Mouse (Mus musculus) hindbrain, embryonic 11.5 days (tissue): ENCODE results near the gene Calhm5. TPM values are rescaled to one million over a fixed set of nuclear protein-coding genes. Genes with fewer than 3 reads are reported as not detected.

Experiments used
- ATAC-seq: fragments of 200-750 bp; cut with Nextera tagmentation; 2 replicates; pipeline ENCODE4 v1.8.0; 2017; ENCODE audit warnings: mild to moderate bottlenecking, moderate TSS enrichment, moderate library complexity; ENCODE audit not compliant: low FRiP score
- DNase-seq: peaks from one replicate; pipeline ENCODE4 v3.0.0-alpha.2; 2015; ENCODE audit warnings: low spot score
- H3K27ac ChIP-seq: fragments of 300-500 bp; sonication (generic); 2 replicates; pipeline ENCODE4 v1.5.1; 2014; ENCODE audit warnings: mild to moderate bottlenecking, low read depth, low read length
- H3K27me3 ChIP-seq: fragments of 300-500 bp; sonication (generic); 2 replicates; pipeline ENCODE4 v1.6.1; 2014; ENCODE audit warnings: mild to moderate bottlenecking, low read length, moderate library complexity, mixed read lengths; ENCODE audit not compliant: control insufficient read depth, insufficient read depth
- H3K36me3 ChIP-seq: fragments of 300-500 bp; sonication (generic); 2 replicates; pipeline ENCODE4 v1.6.1; 2014; ENCODE audit warnings: mild to moderate bottlenecking, low read length, moderate library complexity, mixed read lengths; ENCODE audit not compliant: control insufficient read depth, insufficient read depth
- H3K4me1 ChIP-seq: fragments of 300-500 bp; sonication (generic); replicated peaks from 2 replicates; pipeline ENCODE4 v1.6.1; 2014; ENCODE audit warnings: low read length, mixed read lengths; ENCODE audit not compliant: control insufficient read depth, insufficient read depth
- H3K4me2 ChIP-seq: fragments of 300-500 bp; sonication (generic); replicated peaks from 2 replicates; pipeline ENCODE4 v1.6.1; 2014; ENCODE audit warnings: mild to moderate bottlenecking, low read depth, low read length
- H3K4me3 ChIP-seq: fragments of 300-500 bp; sonication (generic); 2 replicates; pipeline ENCODE4 v1.5.1; 2014; ENCODE audit warnings: low read depth, low read length
- H3K9ac ChIP-seq: fragments of 300-500 bp; sonication (generic); 2 replicates; pipeline ENCODE4 v1.6.1; 2014; ENCODE audit warnings: low read depth, low read length
- H3K9me3 ChIP-seq: fragments of 300-500 bp; sonication (generic); 2 replicates; pipeline ENCODE4 v1.6.1; 2016; ENCODE audit warnings: low read length; ENCODE audit not compliant: control insufficient read depth
- WGBS: fragments of 180-500 bp; shearing (Covaris S2); extraction: QIAGEN DNeasy Blood & Tissue Kit; methylation state at CpG from one replicate; pipeline ENCODE4 v1.1.7; 2014; 5-methylcytosine and 5-hydroxymethylcytosine counted together
- polyA plus RNA-seq: library from polyadenylated mRNA; unstranded; fragments of >200 nt; fragmentation: Nextera tagmentation; extraction: Ambion mirVana; gene quantifications from 2 replicates; pipeline ENCODE4 v1.2.1, GENCODE M21; 2014

Calhm5 gene
- polyA plus RNA-seq, 1 experiment from 2014 or later = 0.15 TPM

DNA sequence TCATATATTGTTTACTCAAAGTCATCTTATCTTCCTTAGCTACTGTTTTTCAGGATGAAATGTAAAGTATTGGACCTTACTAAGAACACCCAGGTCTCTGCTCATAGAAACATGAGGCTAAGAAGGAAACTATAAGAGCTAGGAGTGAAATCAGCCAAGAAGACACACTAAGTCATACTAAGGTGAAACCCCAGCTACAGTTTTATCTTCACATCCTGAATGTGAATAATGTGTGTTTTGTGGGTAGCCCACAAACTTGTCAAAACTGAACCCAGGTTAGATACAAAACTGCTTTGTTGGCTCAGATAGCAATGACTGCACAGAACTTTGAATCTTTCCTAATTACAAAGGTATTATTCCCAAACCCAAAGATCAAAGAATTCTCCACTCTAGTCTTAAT, 21.5 kb upstream of the Calhm5 start:
- Histone ChIP-seq H3K36me3 (no peaks in the 10 kb centered on the region), H3K27ac (no peak overlapping the region), H3K4me3 (no peak overlapping the region), H3K9me3 (no peaks in the 10 kb centered on the region), H3K4me2 (no peak overlapping the region), H3K4me1 (no peaks in the 10 kb centered on the region), H3K9ac (no peak overlapping the region), H3K27me3 (no peaks in the 10 kb centered on the region)
- ATAC-seq (no peak), DNase-seq (no peak)

DNA sequence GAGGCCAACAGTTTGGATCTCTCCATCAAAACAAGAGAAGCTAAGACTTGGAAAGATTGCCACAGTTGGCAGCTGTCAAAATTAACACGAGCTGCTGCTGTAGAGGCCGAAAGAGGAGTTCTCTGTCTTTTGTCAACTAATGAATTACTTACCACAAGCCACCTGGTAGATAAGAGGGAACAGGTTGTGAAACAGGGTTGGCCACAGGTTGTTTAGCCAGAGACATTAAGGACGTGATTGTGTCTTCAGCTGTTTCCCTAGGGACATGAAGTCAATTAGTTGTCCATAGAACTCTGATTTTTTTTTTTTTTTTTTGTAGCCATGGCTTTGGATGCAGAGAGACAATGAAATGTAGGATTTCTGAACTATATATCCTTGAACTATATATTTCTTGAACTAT, 20.8 kb upstream of the Calhm5 start:
- no peak overlapping the region for H3K27ac ChIP-seq
- no peak for ATAC-seq
- 70% methylated on average over 3 of the region's 3 CpGs for WGBS

GRCm38 (mm10) chr10:34111964-34112738, 15.8 kb upstream of the Calhm5 start:
- ATAC-seq (no peak), DNase-seq (no peak)
- no peaks in the 10 kb centered on the region for H3K36me3 ChIP-seq
- H3K9ac ChIP-seq = no peak overlapping the region
- H3K4me2 ChIP-seq = no peak overlapping the region
- no peaks in the 10 kb centered on the region for H3K4me1 ChIP-seq
- WGBS = 67% methylated on average over 4 of the region's 4 CpGs
- H3K27ac ChIP-seq = no peak overlapping the region
- no peaks in the 10 kb centered on the region for H3K27me3 ChIP-seq
- no peak overlapping the region for H3K4me3 ChIP-seq
- no peaks in the 10 kb centered on the region for H3K9me3 ChIP-seq

More for the DNA sequence above, 20.8 kb upstream of the Calhm5 start:
- H3K4me2 ChIP-seq = no peak overlapping the region
- H3K4me3 ChIP-seq = no peak overlapping the region
- DNase-seq = no peak
- no peaks in the 10 kb centered on the region for H3K9me3 ChIP-seq
- no peak overlapping the region for H3K9ac ChIP-seq
- H3K27me3 ChIP-seq = no peaks in the 10 kb centered on the region
- H3K4me1 ChIP-seq = no peaks in the 10 kb centered on the region
- H3K36me3 ChIP-seq = no peaks in the 10 kb centered on the region

- H3K27ac ChIP-seq = no peak overlapping the region
- no peaks in the 10 kb centered on the region for H3K27me3 ChIP-seq
- H3K4me2 ChIP-seq = no peak overlapping the region
- H3K9me3 ChIP-seq = no peaks in the 10 kb centered on the region
- 84% methylated on average over 13 of the region's 13 CpGs for WGBS
- ATAC-seq = no peak
- no peak overlapping the region for H3K9ac ChIP-seq
- H3K36me3 ChIP-seq = no peaks in the 10 kb centered on the region
- no peak overlapping the region for H3K4me3 ChIP-seq
- DNase-seq = no peak
- no peaks in the 10 kb centered on the region for H3K4me1 ChIP-seq
These were observed 14.6 kb upstream of the Calhm5 start for GRCm38 (mm10) chr10:34110863-34111465.

GRCm38 (mm10) chr10:34095964-34096363, 355 bp downstream of the Calhm5 start:
- DNase-seq = no peak

DNA sequence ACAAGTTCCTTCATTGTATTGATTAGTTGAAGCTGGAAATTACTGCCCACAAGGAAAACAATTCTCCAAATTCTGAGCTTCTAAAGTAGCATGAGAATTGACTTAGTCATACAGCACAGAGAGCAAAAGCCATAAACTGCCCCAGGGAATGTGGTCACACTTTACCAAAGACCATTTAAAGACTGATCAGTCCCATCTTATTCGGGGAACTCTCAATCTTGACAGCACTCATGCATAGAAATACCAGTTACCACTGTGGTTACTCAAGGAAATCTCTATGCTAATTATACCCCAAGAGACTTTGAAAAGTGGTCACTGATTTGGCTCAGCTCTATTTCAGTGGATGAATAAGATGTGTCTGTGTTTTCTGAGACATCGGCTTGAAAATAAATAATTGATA, 1.2 kb downstream of the Calhm5 start:
- no peaks in the 10 kb centered on the region for H3K36me3 ChIP-seq
- no peak overlapping the region for H3K9ac ChIP-seq
- H3K27me3 ChIP-seq = no peaks in the 10 kb centered on the region
- no peak for ATAC-seq
- H3K4me2 ChIP-seq = no peak overlapping the region
- DNase-seq = no peak
- H3K4me3 ChIP-seq = no peak overlapping the region
- 76% methylated on average over 2 of the region's 2 CpGs for WGBS
- no peaks in the 10 kb centered on the region for H3K9me3 ChIP-seq
- H3K4me1 ChIP-seq = no peaks in the 10 kb centered on the region
- H3K27ac ChIP-seq = no peak overlapping the region

More at GRCm38 (mm10) chr10:34095964-34096363, 355 bp downstream of the Calhm5 start:
- Histone ChIP-seq H3K4me2 (no peak overlapping the region; the same call in 1 of the 2 replicates), H3K4me3 (no peak overlapping the region), H3K27ac (no peak overlapping the region), H3K36me3 (no peaks in the 10 kb centered on the region), H3K9ac (no peak overlapping the region), H3K27me3 (no peaks in the 10 kb centered on the region), H3K4me1 (no peaks in the 10 kb centered on the region), H3K9me3 (no peaks in the 10 kb centered on the region)
- ATAC-seq = no peak
- WGBS = 72% methylated on average over 12 of the region's 12 CpGs

GRCm38 (mm10) chr10:34091888-34092287, 4.4 kb downstream of the Calhm5 start:
- Histone ChIP-seq H3K36me3 (no peaks in the 10 kb centered on the region), H3K27me3 (no peaks in the 10 kb centered on the region), H3K27ac (no peak overlapping the region), H3K9ac (no peak overlapping the region), H3K4me2 (no peak overlapping the region), H3K9me3 (no peaks in the 10 kb centered on the region), H3K4me3 (no peak overlapping the region), H3K4me1 (no peaks in the 10 kb centered on the region)
- no peak for DNase-seq
- no peak for ATAC-seq
- 68% methylated on average over 5 of the region's 5 CpGs for WGBS

DNA sequence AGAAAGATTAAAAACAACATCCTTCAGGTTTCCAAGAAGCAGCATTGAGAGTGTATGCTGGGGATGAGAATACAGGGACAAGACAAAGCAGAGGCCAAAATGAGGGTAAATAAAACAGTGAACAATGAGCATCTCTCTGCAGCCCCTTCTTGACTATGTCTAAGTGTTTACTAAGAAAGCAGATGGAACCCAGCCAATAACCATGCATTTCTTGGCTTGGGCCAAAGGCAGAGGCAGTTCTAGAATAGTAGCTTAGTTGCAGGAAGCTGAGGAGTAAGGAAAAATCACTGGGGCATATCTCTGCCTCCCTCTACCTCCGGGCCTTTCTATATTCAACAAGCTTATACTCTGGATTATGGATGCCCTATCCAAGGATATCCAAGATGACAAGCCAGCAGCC, 5.8 kb downstream of the Calhm5 start:
- no peak for DNase-seq
- H3K4me2 ChIP-seq = no peak overlapping the region
- H3K4me1 ChIP-seq = no peaks in the 10 kb centered on the region
- H3K9ac ChIP-seq = no peak overlapping the region
- H3K27me3 ChIP-seq = no peaks in the 10 kb centered on the region
- H3K36me3 ChIP-seq = no peaks in the 10 kb centered on the region
- WGBS = 85% methylated on average over 1 of the region's 1 CpGs
- no peak overlapping the region for H3K4me3 ChIP-seq
- H3K27ac ChIP-seq = no peak overlapping the region
- no peaks in the 10 kb centered on the region for H3K9me3 ChIP-seq
- ATAC-seq = no peak

- 85% methylated on average over 3 of the region's 3 CpGs for WGBS
- no peak overlapping the region for H3K4me2 ChIP-seq
- DNase-seq (no peak), ATAC-seq (no peak)
- H3K9me3 ChIP-seq = no peaks in the 10 kb centered on the region
- no peaks in the 10 kb centered on the region for H3K27me3 ChIP-seq
- H3K9ac ChIP-seq = no peak overlapping the region
- H3K4me3 ChIP-seq = no peak overlapping the region
- H3K27ac ChIP-seq = no peak overlapping the region
- no peaks in the 10 kb centered on the region for H3K36me3 ChIP-seq
- H3K4me1 ChIP-seq = no peaks in the 10 kb centered on the region
These were observed 6.8 kb downstream of the Calhm5 start for GRCm38 (mm10) chr10:34089517-34089916.
